Mouse (Mus musculus) megakaryocyte, embryonic 14.5 days (primary cell): ENCODE measurements around the gene Mcm3.

Experiments used
- FLI1 ChIP-seq: IDR thresholded peaks from 2 replicates; pipeline ENCODE4 v1.6.1; 2012; ENCODE audit warnings: low read length, inconsistent platforms, mixed read lengths
- GATA1 ChIP-seq: IDR thresholded peaks from 3 replicates; pipeline ENCODE4 v1.6.1; 2012; ENCODE audit warnings: mixed read lengths, low read length, inconsistent platforms, borderline replicate concordance

GRCm38 (mm10) chr1:20795178-20795577, 24.9 kb downstream of the Mcm3 start:
- TF ChIP-seq FLI1 (no peak), GATA1 (no peak)
